Mouse (Mus musculus) kidney, embryonic 15.5 days (tissue): ENCODE measurements at regions not wholly inside any gene's neighbourhood (a gene's known extent, or its start where the extent isn't known, plus 50 kb on each side); places are given as distances from the start of the nearest gene placed in this dataset.
"Not testable (repeated sequence)": the region's sequence is repeated elsewhere in the genome, so short reads cannot be mapped to it uniquely, and the experiment has no call there.

Source experiments
- ATAC-seq: fragments of 200-750 bp; cut with Nextera tagmentation; replicated peaks from 2 replicates; pipeline ENCODE4 v1.8.0; 2017; ENCODE audit warnings: moderate TSS enrichment; ENCODE audit not compliant: low FRiP score
- H3K27ac ChIP-seq: fragments of 300-500 bp; sonication (generic); 2 replicates; pipeline ENCODE4 v1.5.1; 2015; ENCODE audit warnings: mild to moderate bottlenecking, inconsistent platforms
- H3K27me3 ChIP-seq: fragments of 300-500 bp; sonication (generic); 2 replicates; pipeline ENCODE4 v1.6.1; 2015; ENCODE audit warnings: inconsistent platforms
- H3K36me3 ChIP-seq: fragments of 300-500 bp; sonication (generic); 2 replicates; pipeline ENCODE4 v1.6.1; 2015; ENCODE audit warnings: inconsistent platforms
- H3K4me1 ChIP-seq: fragments of 300-500 bp; sonication (generic); 2 replicates; pipeline ENCODE4 v1.6.1; 2015; ENCODE audit warnings: inconsistent platforms
- H3K4me2 ChIP-seq: fragments of 300-500 bp; sonication (generic); 2 replicates; pipeline ENCODE4 v1.6.1; 2015; ENCODE audit warnings: moderate library complexity, mild to moderate bottlenecking, inconsistent platforms
- H3K4me3 ChIP-seq: fragments of 300-500 bp; sonication (generic); replicated peaks from 2 replicates; pipeline ENCODE4 v1.5.1; 2015; ENCODE audit warnings: mild to moderate bottlenecking, inconsistent platforms
- H3K9ac ChIP-seq: fragments of 300-500 bp; sonication (generic); 2 replicates; pipeline ENCODE4 v1.6.1; 2015; ENCODE audit warnings: mild to moderate bottlenecking, inconsistent platforms
- H3K9me3 ChIP-seq: fragments of 300-500 bp; sonication (generic); replicated peaks from 2 replicates; pipeline ENCODE4 v1.6.1; 2016; ENCODE audit warnings: inconsistent platforms
- WGBS: fragments of 180-500 bp; shearing (Covaris S2); methylation state at CpG from one replicate; pipeline ENCODE4 v1.1.7; 2015; ENCODE audit warnings: mixed read lengths; 5-methylcytosine and 5-hydroxymethylcytosine counted together

GRCm38 (mm10) chr3:128412157-128412556 lies 516.0 kb upstream of the Fam241a start:
- ATAC-seq, result no peak
- 0 out of 2 replicates have a peak, but pooled peaks cover 4% of the 10 kb centered on the region for H3K27me3 ChIP-seq

GRCm38 (mm10) chr3:128394805-128395204 lies 498.7 kb upstream of the Fam241a start:
- ATAC-seq, result peak; percentile 82
- Histone ChIP-seq H3K4me3 (no peak overlapping the region), H3K27ac (no peak overlapping the region), H3K9me3 (no peaks in the 10 kb centered on the region), H3K9ac (no peak overlapping the region), H3K27me3 (no peaks in the 10 kb centered on the region), H3K4me1 (no peaks in the 10 kb centered on the region), H3K4me2 (no peak overlapping the region), H3K36me3 (no peaks in the 10 kb centered on the region)
- WGBS, result 79% methylated on average over 3 of the region's 3 CpGs

More at GRCm38 (mm10) chr3:128412157-128412556, 516.0 kb upstream of the Fam241a start:
- Histone ChIP-seq H3K4me3 (no peak overlapping the region), H3K9me3 (no peaks in the 10 kb centered on the region), H3K9ac (no peak overlapping the region), H3K36me3 (no peaks in the 10 kb centered on the region), H3K4me2 (no peak overlapping the region), H3K4me1 (no peaks in the 10 kb centered on the region), H3K27ac (no peak overlapping the region)

- Histone ChIP-seq H3K4me3 (no peak overlapping the region), H3K27me3 (0 out of 2 replicates have a peak, but pooled peaks cover 2% of the 10 kb centered on the region), H3K4me1 (no peaks in the 10 kb centered on the region), H3K36me3 (no peaks in the 10 kb centered on the region), H3K27ac (no peak overlapping the region), H3K4me2 (no peak overlapping the region), H3K9ac (no peak overlapping the region), H3K9me3 (no peaks in the 10 kb centered on the region)
- WGBS, result 87% methylated on average over 4 of the region's 4 CpGs
- no peak for ATAC-seq
Measured at GRCm38 (mm10) chr3:128380579-128380978, 484.5 kb upstream of the Fam241a start.

- Histone ChIP-seq H3K27me3 (peaks cover 26% of the 10 kb centered on the region), H3K27ac (no peak overlapping the region), H3K9me3 (no peaks in the 10 kb centered on the region), H3K36me3 (no peaks in the 10 kb centered on the region), H3K4me2 (no peak overlapping the region), H3K9ac (no peak overlapping the region), H3K4me1 (no peaks in the 10 kb centered on the region), H3K4me3 (no peak overlapping the region)
- peak; percentile 85 for ATAC-seq
- WGBS, result 50% methylated on average over 5 of the region's 5 CpGs
Measured at GRCm38 (mm10) chr3:128369521-128370127, 473.5 kb upstream of the Fam241a start.

GRCm38 (mm10) chr3:128362310-128362709 lies 466.2 kb upstream of the Fam241a start:
- Histone ChIP-seq H3K36me3 (no peaks in the 10 kb centered on the region), H3K4me1 (no peaks in the 10 kb centered on the region), H3K4me2 (no peak overlapping the region), H3K9me3 (no peaks in the 10 kb centered on the region), H3K27ac (no peak overlapping the region), H3K4me3 (no peak overlapping the region), H3K9ac (no peak overlapping the region), H3K27me3 (0 out of 2 replicates have a peak, but pooled peaks cover 7% of the 10 kb centered on the region)
- 92% methylated on average over 2 of the region's 2 CpGs for WGBS
- ATAC-seq, result no peak

- not testable (repeated sequence) for ATAC-seq, H3K9ac ChIP-seq, H3K4me3 ChIP-seq, H3K4me1 ChIP-seq, H3K27ac ChIP-seq, H3K36me3 ChIP-seq, H3K4me2 ChIP-seq, H3K9me3 ChIP-seq
- 14% methylated on average over 2 of the region's 2 CpGs for WGBS
- H3K27me3 ChIP-seq, result peaks cover 41% of the 10 kb centered on the region
Measured at GRCm38 (mm10) chr3:128349123-128349522, 453.0 kb upstream of the Fam241a start.

GRCm38 (mm10) chr3:128347782-128348574 lies 451.9 kb upstream of the Fam241a start:
- Histone ChIP-seq H3K27me3 (peaks cover 36% of the 10 kb centered on the region), H3K27ac (peak overlapping the region; percentile 67; the same call in 1 of the 2 replicates), H3K4me3 (no peak overlapping the region), H3K4me2 (peak overlapping the region; percentile 21; the same call in 1 of the 2 replicates), H3K9ac (no peak overlapping the region), H3K4me1 (no peaks in the 10 kb centered on the region), H3K9me3 (no peaks in the 10 kb centered on the region), H3K36me3 (no peaks in the 10 kb centered on the region)
- WGBS, result 55% methylated on average over 8 of the region's 8 CpGs
- peak; percentile 71 for ATAC-seq

GRCm38 (mm10) chr3:128337508-128337907 lies 441.4 kb upstream of the Fam241a start:
- no peak overlapping the region for H3K4me2 ChIP-seq
- no peaks in the 10 kb centered on the region for H3K4me1 ChIP-seq
- H3K9me3 ChIP-seq, result no peaks in the 10 kb centered on the region
- no peak overlapping the region for H3K27ac ChIP-seq
- 70% methylated on average over 2 of the region's 2 CpGs for WGBS
- H3K4me3 ChIP-seq, result no peak overlapping the region
- no peak overlapping the region for H3K9ac ChIP-seq
- peaks cover 4% of the 10 kb centered on the region; the same call in 1 of the 2 replicates for H3K27me3 ChIP-seq
- no peak for ATAC-seq
- H3K36me3 ChIP-seq, result no peaks in the 10 kb centered on the region

- no peak overlapping the region for H3K4me2 ChIP-seq
- H3K27me3 ChIP-seq, result peaks cover 4% of the 10 kb centered on the region; the same call in 1 of the 2 replicates
- no peak overlapping the region for H3K9ac ChIP-seq
- no peaks in the 10 kb centered on the region for H3K9me3 ChIP-seq
- no peaks in the 10 kb centered on the region for H3K4me1 ChIP-seq
- H3K36me3 ChIP-seq, result no peaks in the 10 kb centered on the region
- no peak overlapping the region for H3K27ac ChIP-seq
- 28% methylated on average over 5 of the region's 5 CpGs for WGBS
- ATAC-seq, result peak; percentile 89
- H3K4me3 ChIP-seq, result no peak overlapping the region
Measured at GRCm38 (mm10) chr3:128337031-128337430, 440.9 kb upstream of the Fam241a start.

- Histone ChIP-seq H3K27ac (no peak overlapping the region), H3K36me3 (no peaks in the 10 kb centered on the region), H3K4me3 (no peak overlapping the region)
Measured at GRCm38 (mm10) chr3:128327677-128328076, 431.6 kb upstream of the Fam241a start.

GRCm38 (mm10) chr3:128301312-128301711 lies 405.2 kb upstream of the Fam241a start:
- WGBS, result 84% methylated on average over 4 of the region's 4 CpGs
- H3K27ac ChIP-seq, result no peak overlapping the region
- no peak overlapping the region for H3K4me2 ChIP-seq
- no peaks in the 10 kb centered on the region for H3K9me3 ChIP-seq
- H3K27me3 ChIP-seq, result no peaks in the 10 kb centered on the region
- H3K4me1 ChIP-seq, result no peaks in the 10 kb centered on the region
- no peaks in the 10 kb centered on the region for H3K36me3 ChIP-seq
- ATAC-seq, result no peak
- H3K4me3 ChIP-seq, result no peak overlapping the region
- no peak overlapping the region for H3K9ac ChIP-seq

More at GRCm38 (mm10) chr3:128327677-128328076, 431.6 kb upstream of the Fam241a start:
- 84% methylated on average over 5 of the region's 5 CpGs for WGBS
- Histone ChIP-seq H3K9me3 (no peaks in the 10 kb centered on the region), H3K27me3 (no peaks in the 10 kb centered on the region), H3K4me2 (no peak overlapping the region), H3K4me1 (no peaks in the 10 kb centered on the region), H3K9ac (no peak overlapping the region)
- no peak for ATAC-seq

- Histone ChIP-seq H3K27ac (no peak overlapping the region), H3K4me2 (no peak overlapping the region), H3K9ac (no peak overlapping the region), H3K9me3 (no peaks in the 10 kb centered on the region), H3K4me3 (no peak overlapping the region), H3K27me3 (no peaks in the 10 kb centered on the region), H3K36me3 (no peaks in the 10 kb centered on the region), H3K4me1 (no peaks in the 10 kb centered on the region)
- 83% methylated on average over 9 of the region's 9 CpGs for WGBS
- no peak for ATAC-seq
Measured at GRCm38 (mm10) chr3:128298110-128298509, 402.0 kb upstream of the Fam241a start.
